Mouse (Mus musculus): ENCODE measurements around the gene Cebpe. TPM values are rescaled to one million over a fixed set of nuclear protein-coding genes. Genes with fewer than 3 reads are reported as not detected.

Cebpe gene
- polyA plus RNA-seq, 1 experiment from 2014 or later, result not detected

DNA sequence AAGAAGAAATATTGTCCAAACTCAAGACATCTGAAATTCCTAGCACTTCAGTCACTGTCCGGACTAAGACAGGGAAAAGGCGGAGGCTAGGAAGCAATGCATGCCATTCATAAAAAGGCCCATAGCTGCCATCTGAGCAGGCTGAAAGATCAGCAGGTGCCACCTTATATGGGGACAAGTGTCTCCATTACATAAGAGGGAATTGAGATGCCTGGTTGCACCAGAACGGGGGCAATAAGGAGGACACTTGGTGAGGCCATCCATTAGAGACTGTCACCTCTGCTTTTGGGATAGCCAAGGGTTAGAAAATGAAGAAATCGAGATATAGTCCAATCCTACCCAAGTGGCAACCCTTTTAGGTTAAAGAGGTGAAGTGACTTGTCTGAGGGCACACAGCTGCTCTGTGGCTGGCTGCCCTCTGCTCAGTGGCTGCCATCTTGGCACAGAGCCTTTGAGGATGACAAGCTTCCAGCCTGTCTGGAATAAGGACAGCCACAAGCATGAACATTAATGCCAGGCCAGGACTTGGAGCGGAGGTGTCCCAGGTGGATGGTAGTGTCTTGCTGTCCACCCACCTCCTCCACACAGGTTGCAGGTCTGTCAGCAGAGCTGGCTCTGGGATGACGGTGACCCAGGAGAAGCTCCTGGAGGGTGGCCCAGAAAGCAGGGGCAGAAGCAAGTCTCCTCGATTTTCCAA, 8.8 kb upstream of the Cebpe start:
- H3K4me3 ChIP-seq (replicated peaks), result no peak overlapping the region
- no peaks in the 10 kb centered on the region for H3K9me3 ChIP-seq
- no peak overlapping the region for H3K4me2 ChIP-seq
- no peak for ATAC-seq (ENCODE audit: insufficient number of reproducible peaks, insufficient read depth, low FRiP score, low TSS enrichment, low read depth)
- H3K4me1 ChIP-seq (replicated peaks), result no peaks in the 10 kb centered on the region
- H3K36me3 ChIP-seq, result no peaks in the 10 kb centered on the region
- H3K27me3 ChIP-seq, result no peaks in the 10 kb centered on the region
- no peak overlapping the region for H3K9ac ChIP-seq (replicated peaks)
- 92% methylated on average over 7 of the region's 7 CpGs for WGBS
- no peak overlapping the region for H3K27ac ChIP-seq

DNA sequence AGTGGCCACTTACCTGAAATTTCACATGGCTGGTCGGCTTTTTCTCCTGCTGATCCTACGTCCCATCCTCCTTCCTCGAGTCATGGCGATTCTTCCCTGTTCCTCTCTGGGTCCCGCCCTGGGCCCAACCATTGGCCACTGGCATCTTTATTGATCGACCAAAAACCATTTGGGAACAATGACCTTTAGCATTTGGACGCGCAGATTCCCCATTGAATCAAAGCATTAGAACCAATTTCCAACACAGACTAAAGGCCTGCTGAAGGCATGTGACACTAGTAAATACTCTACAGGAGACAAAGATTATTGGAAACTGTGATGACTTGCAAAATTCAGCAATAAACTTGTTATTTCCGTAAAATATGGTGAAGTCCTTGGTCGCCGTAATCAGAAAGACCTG, 8.1 kb upstream of the Cebpe start:
- no peak for ATAC-seq (ENCODE audit: insufficient number of reproducible peaks, insufficient read depth, low FRiP score, low TSS enrichment, low read depth)
- H3K36me3 ChIP-seq, result no peaks in the 10 kb centered on the region
- 88% methylated on average over 11 of the region's 11 CpGs for WGBS
- 0 out of 2 replicates have a peak, but pooled peaks cover 2% of the 10 kb centered on the region for H3K27me3 ChIP-seq
- no peaks in the 10 kb centered on the region for H3K9me3 ChIP-seq
- H3K4me1 ChIP-seq (replicated peaks), result peaks cover 1% of the 10 kb centered on the region
- no peak overlapping the region for H3K4me3 ChIP-seq (replicated peaks)
- no peak overlapping the region for H3K4me2 ChIP-seq
- H3K9ac ChIP-seq (replicated peaks), result no peak overlapping the region
- no peak overlapping the region for H3K27ac ChIP-seq

DNA sequence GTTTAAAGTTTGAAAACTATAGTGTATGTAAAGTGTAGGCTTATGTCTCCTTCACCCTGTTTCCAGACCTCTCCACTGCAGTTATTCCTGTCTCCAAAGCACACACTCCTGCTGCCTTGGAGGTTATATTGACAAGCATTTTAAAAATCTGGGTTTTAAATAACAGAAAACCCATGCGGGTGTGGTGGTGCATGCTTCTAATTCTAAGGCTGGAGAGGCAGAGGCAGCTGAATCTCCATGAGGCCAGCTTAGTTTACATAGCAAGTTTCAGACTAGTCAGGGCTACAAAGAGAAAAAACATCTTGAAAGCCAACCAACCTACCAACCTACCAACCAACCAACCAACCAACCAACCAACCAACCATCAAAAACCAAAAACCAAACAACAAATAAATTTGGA, 3.4 kb upstream of the Cebpe start:
- no peaks in the 10 kb centered on the region for H3K36me3 ChIP-seq
- no peak for ATAC-seq (ENCODE audit: insufficient number of reproducible peaks, insufficient read depth, low FRiP score, low TSS enrichment, low read depth)

DNA sequence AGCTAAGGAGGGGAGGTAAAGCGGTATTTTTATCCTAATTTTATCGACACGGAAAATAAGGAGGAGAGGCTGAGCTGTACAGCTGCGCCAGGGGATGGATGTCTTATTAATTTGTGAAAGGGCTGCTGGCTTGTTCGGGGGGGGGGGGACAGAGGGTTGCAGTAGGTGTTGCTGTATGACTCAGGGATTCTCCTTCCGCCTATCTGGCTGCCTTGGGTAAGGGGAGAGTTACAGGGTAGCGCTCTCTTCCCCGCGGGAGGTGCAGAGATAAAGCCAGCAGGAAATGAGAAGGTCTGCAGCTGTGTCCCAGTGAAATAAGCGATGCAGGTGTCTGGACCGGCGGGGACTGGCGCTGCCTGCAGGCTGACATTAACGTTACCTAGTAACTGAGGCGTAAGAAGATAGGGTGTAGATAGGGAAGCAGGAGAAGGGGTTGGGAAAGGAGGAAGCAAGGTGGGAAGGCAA, 2.7 kb upstream of the Cebpe start:
- peaks cover 11% of the 10 kb centered on the region for H3K4me1 ChIP-seq (replicated peaks)
- no peaks in the 10 kb centered on the region for H3K36me3 ChIP-seq
- peak overlapping the region; percentile 60 for H3K4me2 ChIP-seq
- 4% methylated on average over 15 of the region's 15 CpGs for WGBS
- H3K27ac ChIP-seq, result no peak overlapping the region
- peak overlapping the region; percentile 26 for H3K4me3 ChIP-seq (replicated peaks)
- H3K27me3 ChIP-seq, result 0 out of 2 replicates have a peak, but pooled peaks cover 8% of the 10 kb centered on the region
- H3K9me3 ChIP-seq, result no peaks in the 10 kb centered on the region
- 0 out of 2 replicates have a peak overlapping the region, but pooled peaks have one; percentile 23 for H3K9ac ChIP-seq (replicated peaks)
- ATAC-seq (ENCODE audit: insufficient number of reproducible peaks, insufficient read depth, low FRiP score, low TSS enrichment, low read depth), result no peak

More for the DNA sequence above, 3.4 kb upstream of the Cebpe start:
- Histone ChIP-seq H3K4me3 (replicated peaks) (no peak overlapping the region), H3K4me1 (replicated peaks) (peaks cover 10% of the 10 kb centered on the region), H3K9ac (replicated peaks) (no peak overlapping the region), H3K27ac (no peak overlapping the region), H3K4me2 (no peak overlapping the region), H3K27me3 (0 out of 2 replicates have a peak, but pooled peaks cover 8% of the 10 kb centered on the region), H3K9me3 (no peaks in the 10 kb centered on the region)
- 84% methylated on average over 1 of the region's 1 CpGs for WGBS

GRCm38 (mm10) chr14:54714121-54714520, 2.1 kb upstream of the Cebpe start:
- Histone ChIP-seq H3K9ac (replicated peaks) (0 out of 2 replicates have a peak overlapping the region, but pooled peaks have one; percentile 23), H3K36me3 (no peaks in the 10 kb centered on the region), H3K27ac (no peak overlapping the region), H3K4me2 (peak overlapping the region; percentile 60), H3K9me3 (no peaks in the 10 kb centered on the region), H3K27me3 (0 out of 2 replicates have a peak, but pooled peaks cover 8% of the 10 kb centered on the region), H3K4me1 (replicated peaks) (peaks cover 11% of the 10 kb centered on the region), H3K4me3 (replicated peaks) (peak overlapping the region; percentile 26)
- ATAC-seq (ENCODE audit: insufficient number of reproducible peaks, insufficient read depth, low FRiP score, low TSS enrichment, low read depth), result no peak
- whole genome bisulfite sequencing, result 2% methylated on average over 13 of the region's 13 CpGs

GRCm38 (mm10) chr14:54712861-54713260, 887 bp upstream of the Cebpe start:
- peaks cover 11% of the 10 kb centered on the region for H3K4me1 ChIP-seq (replicated peaks)
- H3K9ac ChIP-seq (replicated peaks), result no peak overlapping the region
- WGBS, result 73% methylated on average over 8 of the region's 8 CpGs
- no peak overlapping the region for H3K4me3 ChIP-seq (replicated peaks)
- no peak for ATAC-seq (ENCODE audit: insufficient number of reproducible peaks, insufficient read depth, low FRiP score, low TSS enrichment, low read depth)
- no peak overlapping the region for H3K27ac ChIP-seq
- no peaks in the 10 kb centered on the region for H3K9me3 ChIP-seq
- H3K4me2 ChIP-seq, result no peak overlapping the region
- H3K27me3 ChIP-seq, result 0 out of 2 replicates have a peak, but pooled peaks cover 11% of the 10 kb centered on the region
- H3K36me3 ChIP-seq, result no peaks in the 10 kb centered on the region

GRCm38 (mm10) chr14:54709054-54709453, 2.9 kb downstream of the Cebpe start:
- H3K4me1 ChIP-seq (replicated peaks), result peaks cover 3% of the 10 kb centered on the region; the same call in 1 of the 2 replicates
- no peak overlapping the region for H3K9ac ChIP-seq (replicated peaks)
- peaks cover 3% of the 10 kb centered on the region; the same call in 1 of the 2 replicates for H3K27me3 ChIP-seq
- no peak overlapping the region for H3K4me2 ChIP-seq
- no peak overlapping the region for H3K4me3 ChIP-seq (replicated peaks)
- no peaks in the 10 kb centered on the region for H3K9me3 ChIP-seq
- no peaks in the 10 kb centered on the region for H3K36me3 ChIP-seq
- 82% methylated on average over 9 of the region's 9 CpGs for WGBS
- no peak for ATAC-seq (ENCODE audit: insufficient number of reproducible peaks, insufficient read depth, low FRiP score, low TSS enrichment, low read depth)
- H3K27ac ChIP-seq, result no peak overlapping the region

- Histone ChIP-seq H3K4me2 (no peak overlapping the region), H3K27me3 (peaks cover 20% of the 10 kb centered on the region), H3K36me3 (no peaks in the 10 kb centered on the region), H3K9ac (replicated peaks) (no peak overlapping the region), H3K9me3 (no peaks in the 10 kb centered on the region), H3K4me1 (replicated peaks) (peaks cover 3% of the 10 kb centered on the region; the same call in 1 of the 2 replicates), H3K27ac (no peak overlapping the region), H3K4me3 (replicated peaks) (no peak overlapping the region)
- WGBS, result 62% methylated on average over 17 of the region's 17 CpGs
- no peak for ATAC-seq (ENCODE audit: insufficient number of reproducible peaks, insufficient read depth, low FRiP score, low TSS enrichment, low read depth)
Observed at GRCm38 (mm10) chr14:54706589-54707320, 5.2 kb downstream of the Cebpe start.

DNA sequence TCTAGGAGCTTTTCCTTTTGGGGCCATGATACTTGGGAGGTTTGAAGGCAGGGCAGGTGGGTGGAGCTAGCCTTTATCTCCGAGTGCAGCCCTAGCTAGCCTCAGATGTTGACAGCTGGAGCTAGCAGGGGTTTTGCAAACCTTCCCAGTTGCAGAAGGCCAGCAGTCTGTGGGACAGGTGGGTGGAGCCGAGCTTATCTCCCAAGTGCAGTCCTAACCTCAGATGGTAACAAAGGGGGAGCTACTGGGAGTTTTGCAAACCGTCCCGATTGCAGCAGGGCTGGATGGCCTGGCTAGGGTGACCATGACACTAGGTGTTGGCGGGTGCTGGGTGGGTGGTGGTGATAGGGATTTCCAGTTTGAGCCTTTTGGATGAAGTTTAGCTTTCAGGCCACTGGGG, 6.1 kb downstream of the Cebpe start:
- Histone ChIP-seq H3K27me3 (peaks cover 24% of the 10 kb centered on the region), H3K27ac (no peak overlapping the region), H3K4me2 (no peak overlapping the region), H3K4me3 (replicated peaks) (no peak overlapping the region), H3K9ac (replicated peaks) (no peak overlapping the region), H3K4me1 (replicated peaks) (peaks cover 3% of the 10 kb centered on the region; the same call in 1 of the 2 replicates), H3K9me3 (no peaks in the 10 kb centered on the region), H3K36me3 (no peaks in the 10 kb centered on the region)
- WGBS, result 40% methylated on average over 5 of the region's 5 CpGs
- 0 out of 2 replicates have a peak, but pooled peaks have one; percentile 66 for ATAC-seq (ENCODE audit: insufficient number of reproducible peaks, insufficient read depth, low FRiP score, low TSS enrichment, low read depth)

GRCm38 (mm10) chr14:54703207-54703606, 8.8 kb downstream of the Cebpe start:
- Histone ChIP-seq H3K36me3 (no peaks in the 10 kb centered on the region), H3K9ac (replicated peaks) (no peak overlapping the region), H3K4me1 (replicated peaks) (no peaks in the 10 kb centered on the region), H3K9me3 (no peaks in the 10 kb centered on the region), H3K4me3 (replicated peaks) (no peak overlapping the region), H3K27me3 (peaks cover 24% of the 10 kb centered on the region), H3K27ac (no peak overlapping the region), H3K4me2 (no peak overlapping the region)
- no peak for ATAC-seq (ENCODE audit: insufficient number of reproducible peaks, insufficient read depth, low FRiP score, low TSS enrichment, low read depth)
- WGBS, result 70% methylated on average over 10 of the region's 10 CpGs

DNA sequence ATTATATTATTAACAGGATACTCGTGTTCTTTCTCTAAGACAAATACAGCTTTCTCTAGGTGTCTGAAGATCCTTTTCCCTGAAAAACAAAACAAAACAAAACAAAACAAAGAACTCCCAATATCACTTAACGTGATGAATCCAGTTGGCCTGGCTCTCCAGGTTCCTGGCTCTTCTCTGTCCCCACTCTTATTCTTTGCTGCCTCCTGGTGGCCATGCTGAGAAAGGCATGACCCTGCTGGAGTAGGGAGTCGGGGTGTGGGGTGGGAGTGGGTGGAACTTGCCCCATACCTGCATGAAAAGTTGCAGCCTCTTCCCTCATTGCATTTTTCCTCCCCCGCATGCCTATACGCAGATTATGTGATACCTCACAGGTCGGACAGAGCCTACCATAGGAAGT, 10.7 kb downstream of the Cebpe start:
- Histone ChIP-seq H3K36me3 (no peaks in the 10 kb centered on the region), H3K4me1 (replicated peaks) (no peaks in the 10 kb centered on the region), H3K27me3 (peaks cover 21% of the 10 kb centered on the region), H3K9me3 (no peaks in the 10 kb centered on the region), H3K27ac (no peak overlapping the region), H3K4me2 (no peak overlapping the region), H3K9ac (replicated peaks) (no peak overlapping the region), H3K4me3 (replicated peaks) (no peak overlapping the region)
- WGBS, result 7% methylated on average over 6 of the region's 6 CpGs
- no peak for ATAC-seq (ENCODE audit: insufficient number of reproducible peaks, insufficient read depth, low FRiP score, low TSS enrichment, low read depth)

Measured in limb, embryonic 12.5 days (tissue).